18 mouse cellular contexts compared by ENCODE assay signal in genomic region chr9:14215961-14216360, GRCm38 (mm10). TPM values are rescaled to one million over a fixed set of nuclear protein-coding genes. Genes with fewer than 3 reads are reported as not detected.
A peak's percentile ranks its signal among the peaks of the same experiment; 100 is the strongest.
DNase-seq lines count a peak whose midpoint lies in the region; ATAC-seq and TF ChIP-seq lines count a peak whose summit lies in the region.
"Had no signal": no experiment of that assay in that cellular context is flagged by ENCODE, and none has a peak within 500 bp of the region (broad histone marks: within the 10 kb centered on the region; RNA-seq: fewer than 3 reads in every experiment).

No protein-coding gene starts in this region.

- in situ Hi-C loops in CH12.LX (cut with MboI; ENCODE audit: low pct_ligation_motif_present, low pct_unique_long_range_greater_than_20kb, low sequenced_read_pairs) = no loop called here

- no peaks in the 10 kb centered on the region for H3K9me3 ChIP-seq in CH12.LX (replicated peaks; ENCODE audit: low read length)
- no peaks in the 10 kb centered on the region for H3K9me3 ChIP-seq in intestine, postnatal 0 days (ENCODE audit: control insufficient read depth)
- H3K9me3 ChIP-seq: forebrain, embryonic 10.5 days; hindbrain, embryonic 12.5 days; lung, embryonic 15.5 days; midbrain, embryonic 10.5 days had no signal

- no peaks in the 10 kb centered on the region for H3K36me3 ChIP-seq in CH12.LX (replicated peaks in 1 of 2; ENCODE audit: control insufficient read depth in 1 of 2, insufficient read depth in 1 of 2, low read length in 1 of 2)
- H3K36me3 ChIP-seq in intestine, postnatal 0 days (ENCODE audit: control insufficient read depth, insufficient read depth) = no peaks in the 10 kb centered on the region
- H3K36me3 ChIP-seq in myocyte (ENCODE audit: control insufficient read depth, insufficient read depth) = no peaks in the 10 kb centered on the region
- H3K36me3 ChIP-seq: forebrain, embryonic 10.5 days; hindbrain, embryonic 12.5 days; lung, embryonic 15.5 days; midbrain, embryonic 10.5 days had no signal

- DNase-seq in layer of hippocampus, adult 2 months (ENCODE audit: low spot score in 2 of 2) = no peak
- DNase-seq in layer of hippocampus, adult 18-20 months (ENCODE audit: low spot score in 2 of 2) = no peak
- DNase-seq in CH12.LX (ENCODE audit: extremely low read depth) = no peak
- no peak for DNase-seq in gastrocnemius, adult 2 months
- no peak for DNase-seq in embryo, embryonic 9.5 days (ENCODE audit: extremely low spot score)
- no peak for DNase-seq in frontal cortex, postnatal 10 days (ENCODE audit: low spot score in 2 of 2)
- DNase-seq: cerebellum, adult 2 months; cerebellum, postnatal 36 days; forebrain, postnatal 0 days; gastrocnemius, postnatal 36 days; right cerebral cortex, postnatal 14 days had no signal

- H3K27me3 ChIP-seq in CH12.LX (replicated peaks) = no peaks in the 10 kb centered on the region
- no peaks in the 10 kb centered on the region for H3K27me3 ChIP-seq in intestine, postnatal 0 days (replicated peaks; ENCODE audit: control insufficient read depth, insufficient read depth, low read length)
- no peaks in the 10 kb centered on the region for H3K27me3 ChIP-seq in myocyte (ENCODE audit: control insufficient read depth, insufficient read depth, insufficient read length)
- H3K27me3 ChIP-seq: hindbrain, embryonic 12.5 days; lung, embryonic 15.5 days had no signal

- no peaks in the 10 kb centered on the region for H3K79me2 ChIP-seq in CH12.LX (replicated peaks; ENCODE audit: control insufficient read depth, extremely low read depth, insufficient read depth, poor library complexity, severe bottlenecking)
- no peaks in the 10 kb centered on the region for H3K79me2 ChIP-seq in myocyte (ENCODE audit: control insufficient read depth, insufficient read depth)

- TF ChIP-seq POLR2A in CH12.LX (IDR thresholded peaks at IDR 0.05; ENCODE audit: low read depth, low read length) = no peak
- TF ChIP-seq POLR2A in myocyte (IDR thresholded peaks at IDR 0.05; ENCODE audit: insufficient read length, low read depth) = no peak

- TF ChIP-seq RAD21 in CH12.LX (IDR thresholded peaks at IDR 0.05; ENCODE audit: low read depth, low read length) = no peak

- ATAC-seq in intestine, postnatal 0 days = peak; percentile 76
- ATAC-seq: activated CD4-positive, CD25-positive, alpha-beta regulatory T cell, adult 4 months; forebrain, postnatal 0 days had no signal

- 0 out of 2 replicates have a peak overlapping the region, but pooled peaks have one; percentile 23 for H3K27ac ChIP-seq in layer of hippocampus, adult 2 months
- no peak overlapping the region for H3K27ac ChIP-seq in CH12.LX (ENCODE audit: insufficient read depth, low read depth)
- peak overlapping the region; percentile 87 for H3K27ac ChIP-seq in intestine, postnatal 0 days (ENCODE audit: low read depth, low read length)
- no peak overlapping the region for H3K27ac ChIP-seq in gastrocnemius, adult 2 months
- H3K27ac ChIP-seq: forebrain, embryonic 10.5 days; hindbrain, embryonic 12.5 days; lung, embryonic 15.5 days; midbrain, embryonic 10.5 days had no signal

- peak overlapping the region; percentile 1; the same call in 1 of the 2 replicates for H3K9ac ChIP-seq in CH12.LX (ENCODE audit: insufficient read depth, low read depth)
- H3K9ac ChIP-seq in intestine, postnatal 0 days (ENCODE audit: low read depth, low read length) = 0 out of 2 replicates have a peak overlapping the region, but pooled peaks have one; percentile 7
- H3K9ac ChIP-seq: forebrain, postnatal 0 days; hindbrain, embryonic 12.5 days; lung, embryonic 15.5 days had no signal

- 57% methylated on average over 5 of the region's 5 CpGs for WGBS in intestine, postnatal 0 days

- H3K4me2 ChIP-seq in CH12.LX (ENCODE audit: insufficient read depth, low read depth, poor library complexity, severe bottlenecking) (no peak overlapping the region), myocyte (ENCODE audit: low read depth) (no peak overlapping the region)
- peak overlapping the region; percentile 4; the same call in 1 of the 2 replicates for H3K4me2 ChIP-seq in intestine, postnatal 0 days (replicated peaks; ENCODE audit: low read depth)
- H3K4me2 ChIP-seq: hindbrain, embryonic 12.5 days; lung, embryonic 15.5 days had no signal

- intact Hi-C loops in gastrocnemius, adult 2 months (cut with DNase I) = no loop called here

- no peak overlapping the region for H3K4me3 ChIP-seq in layer of hippocampus, adult 2 months
- no peak overlapping the region for H3K4me3 ChIP-seq in CH12.LX (replicated peaks in 1 of 3; ENCODE audit: low read depth in 2 of 3, low read length in 2 of 3, poor library complexity in 1 of 3)
- H3K4me3 ChIP-seq in intestine, postnatal 0 days (ENCODE audit: low read depth, low read length) = no peak overlapping the region
- H3K4me3 ChIP-seq in myocyte = no peak overlapping the region
- H3K4me3 ChIP-seq in gastrocnemius, adult 2 months = no peak overlapping the region
- H3K4me3 ChIP-seq: forebrain, embryonic 10.5 days; hindbrain, embryonic 12.5 days; lung, embryonic 15.5 days; midbrain, embryonic 10.5 days had no signal

- TF ChIP-seq EP300 in CH12.LX (IDR thresholded peaks at IDR 0.05; ENCODE audit: low read length) = no peak

- H3ac ChIP-seq in myocyte (ENCODE audit: control insufficient read depth, insufficient read length) = no peak overlapping the region

- H3K4me1 ChIP-seq in CH12.LX (ENCODE audit: control insufficient read depth in 1 of 2, insufficient read depth in 2 of 2) = peaks cover 29 to 53% of the 10 kb centered on the region in 2 experiments
- H3K4me1 ChIP-seq in intestine, postnatal 0 days (replicated peaks; ENCODE audit: control insufficient read depth, insufficient read depth, low read length) = 0 out of 2 replicates have a peak, but pooled peaks cover 6% of the 10 kb centered on the region
- H3K4me1 ChIP-seq: forebrain, embryonic 10.5 days had no signal

- dilution Hi-C loops in CH12.LX (cut with MboI; ENCODE audit: extremely low pct_ligation_motif_present, extremely low pct_unique_long_range_greater_than_20kb, low sequenced_read_pairs) = no loop called here

- no peak for TF ChIP-seq CTCF in layer of hippocampus, adult 2 months (conservative IDR thresholded peaks at IDR 0.05)
- TF ChIP-seq CTCF in CH12.LX (conservative IDR thresholded peaks at IDR 0.05 in 1 of 2, IDR thresholded peaks at IDR 0.05 in 1 of 2; ENCODE audit: low read depth in 2 of 2, low read length in 2 of 2) = no peak
- TF ChIP-seq CTCF in intestine, postnatal 0 days (IDR thresholded peaks at IDR 0.05; ENCODE audit: low read depth) = no peak
- no peak for TF ChIP-seq CTCF in gastrocnemius, adult 2 months (IDR thresholded peaks at IDR 0.05)

TF ChIP-seq in CH12.LX, 34 proteins besides CTCF, POLR2A, EP300 and RAD21:
- TF ChIP-seq UBTF (IDR thresholded peaks at IDR 0.05; ENCODE audit: low read depth, low read length) (no peak), BHLHE40 (IDR thresholded peaks at IDR 0.05; ENCODE audit: low read depth, low read length) (no peak), PAX5 (IDR thresholded peaks at IDR 0.05; ENCODE audit: low read length) (no peak), SMC3 (IDR thresholded peaks at IDR 0.05; ENCODE audit: low read depth, low read length) (no peak), ELF1 (IDR thresholded peaks at IDR 0.05; ENCODE audit: low read depth, low read length) (no peak), MAX (IDR thresholded peaks at IDR 0.05; ENCODE audit: low read length) (no peak), KAT2A (IDR thresholded peaks at IDR 0.05; ENCODE audit: insufficient replicate concordance, low read length) (no peak), SIN3A (IDR thresholded peaks at IDR 0.05; ENCODE audit: low read length) (no peak), TCF12 (IDR thresholded peaks at IDR 0.05; ENCODE audit: low read depth, low read length) (no peak), IRF4 (IDR thresholded peaks at IDR 0.05; ENCODE audit: low read depth, low read length) (no peak)

TF ChIP-seq in myocyte, 11 proteins besides CTCF, POLR2A, EP300 and RAD21:
- TF ChIP-seq E2F4 (IDR thresholded peaks at IDR 0.05; ENCODE audit: insufficient read depth) (no peak), REST (IDR thresholded peaks at IDR 0.05; ENCODE audit: insufficient read depth, insufficient read length) (no peak), CEBPB (IDR thresholded peaks at IDR 0.05; ENCODE audit: insufficient read depth, poor library complexity, severe bottlenecking) (peak; percentile 70; the same call in 1 of the 2 replicates)

RNA-seq across cellular contexts. Expression of gene Sesn3, which starts 58.9 kb away (rescaled TPM):
- 10 to 100 TPM; 66.8 TPM for total RNA-seq in layer of hippocampus, adult 2 months (2021)
- total RNA-seq in layer of hippocampus, adult 18-20 months (2021) = 10 to 100 TPM; 77.5 to 87.8 TPM
- total RNA-seq in CH12.LX (2012; rRNA removed) (3.8 and 4.6 TPM in 2 replicates), CH12.LX (2014; rRNA removed) (3.9 TPM in 2 replicates)
- polyA plus RNA-seq in CH12.LX (2012; ENCODE audit: insufficient read length, low read depth) (14.3 and 16.1 TPM in 2 replicates), myocyte (2012; fragmentation: generic; extraction: Trizol) (4.7 TPM)
- polyA plus RNA-seq in intestine, postnatal 0 days (2015; fragmentation: Nextera tagmentation; extraction: Ambion mirVana) = 5.5 and 5.6 TPM in 2 replicates
- total RNA-seq in gastrocnemius, adult 2 months (2021) = 10 to 100 TPM; 16.6 to 27.7 TPM

Comparison
In these comparisons a context has a peak if more than half of its experiments do, and no peak if none do; other contexts are left out.
1. H3K27ac ChIP-seq: peak in layer of hippocampus, adult 2 months (single experiment) and intestine, postnatal 0 days (single experiment); none in CH12.LX (single experiment) and gastrocnemius, adult 2 months (single experiment).